Mouse (Mus musculus) megakaryocyte, embryonic 14.5 days (primary cell): ENCODE measurements around the gene Ube2l6.

Experiments used
- FLI1 ChIP-seq: IDR thresholded peaks from 2 replicates; pipeline ENCODE4 v1.6.1; 2012; ENCODE audit warnings: low read length, inconsistent platforms, mixed read lengths
- GATA1 ChIP-seq: IDR thresholded peaks from 3 replicates; pipeline ENCODE4 v1.6.1; 2012; ENCODE audit warnings: mixed read lengths, low read length, inconsistent platforms, borderline replicate concordance

DNA sequence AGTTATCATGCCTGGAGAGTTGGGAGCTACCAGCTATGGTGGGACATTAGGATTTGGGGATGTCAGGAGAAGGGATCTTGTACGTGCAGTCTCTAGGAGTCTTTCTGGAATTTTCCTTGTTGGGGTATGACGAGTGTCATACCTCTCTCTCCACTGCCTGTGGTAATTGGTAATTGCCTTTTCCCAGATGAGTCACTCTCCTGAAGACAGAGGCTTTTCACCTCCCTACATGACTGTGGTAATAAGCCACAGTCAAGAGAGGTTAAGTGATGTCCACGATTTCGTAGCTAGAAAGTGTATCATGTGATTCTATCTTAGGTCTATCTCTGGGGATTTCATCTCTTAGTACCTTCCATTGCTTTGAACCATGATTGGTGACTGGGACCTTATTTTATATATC, 26.2 kb upstream of the Ube2l6 start:
- TF ChIP-seq GATA1 (no peak), FLI1 (no peak)
